Mouse (Mus musculus) heart, postnatal 0 days (tissue): Measurements from ENCODE around the gene Mterf1a. TPM values are rescaled to one million over a fixed set of nuclear protein-coding genes. Genes with fewer than 3 reads are reported as not detected.

Experiments used
- ATAC-seq: fragments of 200-750 bp; cut with Nextera tagmentation; 2 replicates; pipeline ENCODE4 v1.8.0; 2017; ENCODE audit warnings: low read depth, moderate number of reproducible peaks, moderate library complexity; ENCODE audit not compliant: insufficient read depth
- DNase-seq: peaks from one replicate; pipeline ENCODE4 v3.0.0-alpha.2; 2016; ENCODE audit warnings: low spot score
- H3K27ac ChIP-seq: fragments of 300-500 bp; sonication (generic); 2 replicates; pipeline ENCODE4 v1.5.1; 2014; ENCODE audit warnings: low read depth, mild to moderate bottlenecking
- H3K27me3 ChIP-seq: fragments of 300-500 bp; sonication (generic); 2 replicates; pipeline ENCODE4 v1.6.1; 2014; ENCODE audit warnings: low read length, mixed read lengths; ENCODE audit not compliant: control insufficient read depth, insufficient read depth
- H3K36me3 ChIP-seq: fragments of 300-500 bp; sonication (generic); replicated peaks from 2 replicates; pipeline ENCODE4 v1.6.1; 2014; ENCODE audit warnings: low read length, mixed read lengths; ENCODE audit not compliant: control insufficient read depth, insufficient read depth
- H3K4me1 ChIP-seq: fragments of 300-500 bp; sonication (generic); 2 replicates; pipeline ENCODE4 v1.6.1; 2014; ENCODE audit warnings: antibody characterized with exemption; ENCODE audit not compliant: control insufficient read depth, insufficient read depth
- H3K4me2 ChIP-seq: fragments of 300-500 bp; sonication (generic); 2 replicates; pipeline ENCODE4 v1.6.1; 2014; ENCODE audit warnings: low read depth, mild to moderate bottlenecking, low read length, moderate library complexity
- H3K4me3 ChIP-seq: fragments of 300-500 bp; sonication (generic); 2 replicates; pipeline ENCODE4 v1.5.1; 2014; ENCODE audit warnings: low read depth, low read length
- H3K9ac ChIP-seq: fragments of 300-500 bp; sonication (generic); replicated peaks from 2 replicates; pipeline ENCODE4 v1.6.1; 2014; ENCODE audit warnings: low read depth, low read length, mixed read lengths
- H3K9me3 ChIP-seq: fragments of 300-500 bp; sonication (generic); replicated peaks from 2 replicates; pipeline ENCODE4 v1.6.1; 2016; ENCODE audit warnings: low read length; ENCODE audit not compliant: control insufficient read depth
- CTCF ChIP-seq: IDR thresholded peaks from 2 replicates; pipeline ENCODE4 v1.5.1; 2016; ENCODE audit warnings: antibody characterized with exemption, control low read depth, low read depth
- EP300 ChIP-seq: IDR thresholded peaks from 2 replicates; pipeline ENCODE4 v1.6.1; 2016; ENCODE audit warnings: antibody characterized with exemption, low read depth
- WGBS: fragments of 180-500 bp; shearing (Covaris S2); extraction: QIAGEN DNeasy Blood & Tissue Kit; methylation state at CpG from one replicate; pipeline ENCODE4 v1.1.7; 2014; 5-methylcytosine and 5-hydroxymethylcytosine counted together
- polyA plus RNA-seq: library from polyadenylated mRNA; unstranded; fragments of >200 nt; fragmentation: Nextera tagmentation; extraction: Ambion mirVana; gene quantifications from 2 replicates; pipeline ENCODE4 v1.2.1, GENCODE M21; 2015
- total RNA-seq: library from RNA; depleted of rRNA; stranded (reverse); fragments of >200 nt; gene quantifications from 2 replicates; pipeline ENCODE4 v1.2.3, GENCODE M21; 2014; ENCODE audit warnings: low replicate concordance; rRNA removed

Mterf1a gene
- total and polyA plus RNA-seq, 2 experiments from 2014 or later, result 2.5 to 4.0 TPM

DNA sequence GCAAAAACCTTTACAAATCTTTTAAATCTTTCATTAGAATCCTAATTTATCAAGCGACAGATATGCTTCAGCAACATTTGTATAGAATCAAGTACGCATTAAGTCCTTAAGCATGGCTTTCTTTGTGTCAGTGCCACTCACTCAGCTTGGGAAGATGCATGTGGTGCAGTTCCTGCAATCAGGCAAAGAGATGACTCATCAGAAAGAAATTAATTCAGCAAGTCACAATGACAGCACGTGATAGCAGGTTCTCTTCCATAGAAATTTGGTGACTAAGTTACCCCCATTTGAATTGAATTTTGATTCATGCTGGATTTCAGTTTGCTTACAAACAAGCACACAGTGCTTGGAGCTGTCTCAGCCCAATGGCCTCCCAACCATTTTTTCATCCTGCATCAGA is 20.2 kb downstream of the Mterf1a start:
- Histone ChIP-seq H3K9ac (no peak overlapping the region), H3K36me3 (no peaks in the 10 kb centered on the region), H3K4me1 (no peaks in the 10 kb centered on the region), H3K4me2 (no peak overlapping the region), H3K9me3 (no peaks in the 10 kb centered on the region), H3K27me3 (no peaks in the 10 kb centered on the region), H3K4me3 (no peak overlapping the region), H3K27ac (no peak overlapping the region)
- TF ChIP-seq CTCF (no peak), EP300 (no peak)
- no peak for DNase-seq
- 63% methylated on average over 3 of the region's 3 CpGs for WGBS
- ATAC-seq, result no peak

DNA sequence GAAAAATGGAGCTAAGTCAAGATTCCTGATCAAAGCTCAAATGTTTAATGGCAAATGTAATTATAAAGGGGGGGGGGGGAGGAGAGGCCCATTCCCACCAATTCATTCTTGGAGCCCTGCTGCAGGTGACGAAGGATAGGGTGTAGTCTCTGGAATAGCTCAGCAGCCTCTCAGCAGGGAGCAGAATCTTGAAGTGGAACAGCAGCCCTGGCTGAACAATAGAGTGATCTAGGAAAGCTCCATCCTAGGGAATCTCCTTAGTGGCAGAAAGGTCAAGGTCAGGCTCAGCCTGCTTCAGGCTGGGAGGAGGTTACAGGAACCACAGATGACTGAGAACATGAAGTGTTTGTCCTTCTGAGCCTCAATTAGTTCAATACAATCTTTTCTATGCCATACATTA is 21.4 kb downstream of the Mterf1a start:
- WGBS, result 64% methylated on average over 1 of the region's 1 CpGs
- DNase-seq (no peak), ATAC-seq (no peak)
- H3K27me3 ChIP-seq, result no peaks in the 10 kb centered on the region
- H3K4me1 ChIP-seq, result no peaks in the 10 kb centered on the region
- no peaks in the 10 kb centered on the region for H3K36me3 ChIP-seq
- no peak overlapping the region for H3K4me3 ChIP-seq
- no peaks in the 10 kb centered on the region for H3K9me3 ChIP-seq
- no peak overlapping the region for H3K27ac ChIP-seq
- TF ChIP-seq CTCF, result no peak
- no peak for TF ChIP-seq EP300
- no peak overlapping the region for H3K4me2 ChIP-seq
- no peak overlapping the region for H3K9ac ChIP-seq

DNA sequence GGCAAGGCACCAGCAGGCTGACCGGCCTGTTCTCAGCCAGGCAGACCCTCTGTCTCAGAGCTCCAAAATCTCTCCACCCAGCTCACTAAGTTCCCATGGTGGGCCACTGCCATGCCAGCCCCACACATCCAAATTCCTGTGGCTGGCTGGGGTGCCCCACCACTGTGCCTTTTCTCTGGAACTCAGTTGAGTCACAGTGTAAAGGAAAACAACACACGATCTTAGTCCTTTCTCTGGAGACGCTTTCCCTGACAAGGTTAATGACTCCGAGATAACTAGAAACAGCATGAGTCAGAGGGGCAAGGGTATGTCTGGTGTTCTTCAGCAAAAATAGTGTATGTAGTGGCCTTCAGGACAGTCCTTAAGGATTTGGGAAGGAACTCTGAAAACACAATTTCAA is 23.6 kb downstream of the Mterf1a start:
- H3K27ac ChIP-seq, result no peak overlapping the region
- H3K36me3 ChIP-seq, result no peaks in the 10 kb centered on the region
- TF ChIP-seq CTCF (no peak), EP300 (no peak)
- H3K4me1 ChIP-seq, result no peaks in the 10 kb centered on the region
- no peak overlapping the region for H3K4me2 ChIP-seq
- H3K27me3 ChIP-seq, result no peaks in the 10 kb centered on the region
- no peaks in the 10 kb centered on the region for H3K9me3 ChIP-seq
- ATAC-seq, result no peak
- DNase-seq, result no peak
- no peak overlapping the region for H3K4me3 ChIP-seq
- 36% methylated on average over 4 of the region's 4 CpGs for WGBS
- no peak overlapping the region for H3K9ac ChIP-seq

DNA sequence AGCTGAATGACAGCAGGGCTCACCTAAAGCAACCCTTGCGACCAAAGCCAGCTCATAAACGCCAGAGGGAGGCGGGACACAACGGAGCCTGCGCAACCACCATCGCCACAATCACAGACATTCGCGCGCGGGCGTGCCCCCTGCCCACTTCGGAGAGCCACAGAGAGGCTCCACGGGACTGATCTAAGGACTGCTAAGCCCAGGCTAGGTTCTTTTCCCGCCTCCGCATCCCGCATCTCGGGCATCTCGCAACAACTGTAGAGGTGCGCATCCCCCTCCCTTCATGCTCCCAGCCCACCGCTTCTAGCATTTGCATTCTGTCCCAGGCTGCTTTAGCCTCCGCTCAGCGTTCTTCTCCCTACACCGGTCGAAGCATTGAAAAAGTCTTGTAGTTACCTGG is 48.7 kb downstream of the Mterf1a start, which contains the start of gene Lrrd1:
TSS of gene Lrrd1 (plus strand) at position 148 of the 400 bp plus-strand sequence.
- H3K9ac ChIP-seq, result no peak within 1 kb of the TSS
- H3K27ac ChIP-seq, result no peak within 1 kb of the TSS
- DNase-seq (peak; percentile 16), ATAC-seq (no peak)
- peak within 1 kb of the TSS; percentile 73 for H3K4me2 ChIP-seq
- H3K4me3 ChIP-seq, result peak within 1 kb of the TSS; percentile 41
- H3K36me3 ChIP-seq, result peaks cover 18% of the 10 kb centered on the region; the same call in 1 of the 2 replicates
- no peaks in the 10 kb centered on the region for H3K9me3 ChIP-seq
- H3K4me1 ChIP-seq, result peaks cover 4% of the 10 kb centered on the region; the same call in 1 of the 2 replicates
- TF ChIP-seq CTCF (no peak), EP300 (no peak)
- H3K27me3 ChIP-seq, result no peaks in the 10 kb centered on the region
- 8% methylated on average over 24 of the region's 24 CpGs for WGBS

Other genes with a start within 250 kb of the Mterf1a start
- gene Tmbim7, start 242.8 kb downstream of the Mterf1a start, total RNA-seq, result not detected in 2 replicates
- not detected in 2 replicates for gene Tmbim7, start 242.8 kb downstream of the Mterf1a start, polyA plus RNA-seq
- 73.8 and 114 TPM in 2 replicates for gene Gatad1, start 236.7 kb downstream of the Mterf1a start, total RNA-seq
- gene Gatad1, start 236.7 kb downstream of the Mterf1a start, polyA plus RNA-seq, result 72.7 and 76.5 TPM in 2 replicates
- 10.2 and 13.3 TPM in 2 replicates for gene Ankib1, start 91.0 kb downstream of the Mterf1a start, total RNA-seq
- gene Ankib1, start 91.0 kb downstream of the Mterf1a start, polyA plus RNA-seq, result 3.5 and 3.7 TPM in 2 replicates
- 23.8 and 39.6 TPM in 2 replicates for gene Krit1, start 90.7 kb downstream of the Mterf1a start, total RNA-seq
- gene Krit1, start 90.7 kb downstream of the Mterf1a start, polyA plus RNA-seq, result 29.5 and 30.0 TPM in 2 replicates
- not detected in 2 replicates for gene Lrrd1, start 48.8 kb downstream of the Mterf1a start, total RNA-seq
- 0.14 and 0.29 TPM in 2 replicates for gene Lrrd1, start 48.8 kb downstream of the Mterf1a start, polyA plus RNA-seq
- gene Akap9, start 34.1 kb upstream of the Mterf1a start, total RNA-seq, result 10.2 and 31.6 TPM in 2 replicates
- 84.3 and 96.2 TPM in 2 replicates for gene Akap9, start 34.1 kb upstream of the Mterf1a start, polyA plus RNA-seq
- gene Cyp51, start 210.8 kb upstream of the Mterf1a start, total RNA-seq, result 24.3 and 48.0 TPM in 2 replicates
- 15.4 and 18.5 TPM in 2 replicates for gene Cyp51, start 210.8 kb upstream of the Mterf1a start, polyA plus RNA-seq